Mouse (Mus musculus) frontal cortex, postnatal 10 days (tissue): Measurements from ENCODE around the gene Zfhx3.
A peak's percentile ranks its signal among the peaks of the same experiment; 100 is the strongest.

Experiments
- DNase-seq, 2 experiments: peaks; one replicate each; pipeline ENCODE4 v3.0.0; 2022; ENCODE audit warnings: low spot score in 2 of 2, mixed read lengths in 1 of 2

Zfhx3 gene

DNA sequence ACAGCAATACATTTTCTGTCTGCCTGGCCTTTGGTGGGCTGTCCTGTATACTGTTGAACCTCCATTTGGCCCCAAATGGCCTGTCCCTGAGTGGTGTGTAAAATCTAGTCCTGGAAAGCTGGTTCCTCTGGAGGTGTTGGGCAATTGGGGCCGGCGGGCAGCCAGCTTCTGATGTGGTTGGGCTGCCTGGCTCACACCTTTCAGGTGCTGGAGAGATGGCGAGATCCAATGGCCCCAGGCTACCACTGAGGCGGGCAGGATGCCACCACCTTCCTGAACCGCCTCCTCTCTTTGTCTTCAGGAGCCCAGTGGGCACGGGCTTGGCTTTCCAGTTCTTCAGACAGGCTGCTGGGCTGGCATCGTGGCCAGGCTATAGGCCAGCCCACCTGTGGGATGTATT is 803.1 kb downstream of the Zfhx3 start:
- DNase-seq, result no peak

DNA sequence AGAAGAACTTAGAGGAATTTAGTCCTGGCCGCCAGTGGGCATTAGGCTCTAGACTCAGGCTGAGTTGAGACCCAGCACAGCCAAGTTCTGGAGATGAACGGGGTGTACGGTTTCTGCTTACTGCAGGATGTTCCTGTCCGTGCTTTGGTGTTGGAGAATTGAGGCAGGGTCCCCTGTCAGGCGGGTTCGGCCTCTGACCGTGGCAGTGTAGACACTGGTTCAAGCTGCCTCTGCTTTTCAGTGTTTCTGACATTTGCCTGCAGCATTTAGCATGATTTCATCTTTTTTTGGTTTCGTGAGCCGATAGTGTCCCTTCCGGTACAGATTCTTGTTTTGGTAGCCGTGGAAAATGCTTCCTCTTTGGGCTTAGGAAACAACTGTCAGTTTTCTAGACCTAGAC is 805.7 kb downstream of the Zfhx3 start:
- no peak for DNase-seq

DNA sequence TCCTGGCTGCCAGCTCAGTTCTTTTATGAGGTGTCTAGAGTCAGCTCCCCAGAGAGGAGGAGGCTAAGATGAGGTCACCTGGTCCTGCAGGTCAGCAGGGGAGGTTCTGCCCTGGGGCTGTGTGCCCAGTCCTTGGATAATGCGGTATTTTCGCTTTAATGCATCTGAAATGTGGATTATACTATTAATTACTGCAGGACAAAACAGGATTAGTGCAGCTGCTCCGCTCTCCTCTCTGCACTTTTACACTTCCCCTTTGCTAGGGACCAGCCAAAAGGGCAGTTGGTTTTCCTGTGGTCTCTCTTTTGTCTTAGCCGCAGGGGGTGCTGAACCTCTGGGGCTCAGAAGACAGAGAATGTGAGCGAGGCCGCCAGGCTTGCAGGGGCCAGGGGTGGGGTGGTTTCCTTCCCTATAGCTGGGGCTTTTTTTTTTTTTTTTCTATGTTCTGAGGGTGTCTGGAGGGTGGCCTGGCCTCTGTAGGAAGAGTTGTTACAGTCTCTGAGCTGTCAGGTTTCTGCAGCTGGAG is 806.5 kb downstream of the Zfhx3 start:
- DNase-seq, result peak in 1 of 2 experiments; percentile 54

DNA sequence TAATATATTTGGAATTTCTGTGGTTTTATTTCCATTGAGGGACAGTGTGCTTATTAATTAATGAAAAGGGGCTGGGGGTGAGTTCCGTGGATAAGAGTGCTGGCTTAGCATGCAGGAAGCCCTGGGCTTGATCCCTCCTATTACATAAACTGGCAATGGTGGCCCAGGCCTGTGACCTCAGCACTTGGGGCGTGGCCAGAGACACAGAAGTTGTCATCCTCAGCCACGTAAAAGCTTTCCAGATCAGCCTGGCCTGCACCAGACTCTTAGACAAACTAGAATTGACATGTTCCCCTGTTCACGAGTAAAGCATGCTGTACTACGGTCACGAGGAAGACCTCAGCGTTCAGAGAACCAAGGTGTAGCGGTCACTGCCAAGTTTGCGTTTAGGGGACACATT is 808.4 kb downstream of the Zfhx3 start:
- no peak for DNase-seq

DNA sequence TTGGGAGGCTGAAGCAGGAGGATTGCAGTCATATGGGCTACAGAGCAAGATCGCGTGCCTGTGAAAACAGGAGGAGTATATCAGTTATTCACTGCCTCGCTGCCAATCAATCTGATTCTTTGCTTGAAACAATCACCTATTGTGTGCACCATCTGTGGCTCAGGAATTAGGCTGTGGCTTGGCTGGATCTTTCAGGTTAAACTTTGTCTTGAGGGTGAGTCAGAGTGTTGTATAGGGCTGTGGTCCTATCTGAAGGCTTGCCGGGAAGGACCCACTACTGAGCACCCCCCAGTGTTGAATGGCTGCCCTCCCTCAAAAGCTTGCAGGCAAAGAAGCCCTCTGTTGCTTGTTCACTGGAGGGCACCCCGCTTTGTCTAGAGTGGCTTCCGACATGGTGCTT is 812.1 kb downstream of the Zfhx3 start:
- no peak for DNase-seq

DNA sequence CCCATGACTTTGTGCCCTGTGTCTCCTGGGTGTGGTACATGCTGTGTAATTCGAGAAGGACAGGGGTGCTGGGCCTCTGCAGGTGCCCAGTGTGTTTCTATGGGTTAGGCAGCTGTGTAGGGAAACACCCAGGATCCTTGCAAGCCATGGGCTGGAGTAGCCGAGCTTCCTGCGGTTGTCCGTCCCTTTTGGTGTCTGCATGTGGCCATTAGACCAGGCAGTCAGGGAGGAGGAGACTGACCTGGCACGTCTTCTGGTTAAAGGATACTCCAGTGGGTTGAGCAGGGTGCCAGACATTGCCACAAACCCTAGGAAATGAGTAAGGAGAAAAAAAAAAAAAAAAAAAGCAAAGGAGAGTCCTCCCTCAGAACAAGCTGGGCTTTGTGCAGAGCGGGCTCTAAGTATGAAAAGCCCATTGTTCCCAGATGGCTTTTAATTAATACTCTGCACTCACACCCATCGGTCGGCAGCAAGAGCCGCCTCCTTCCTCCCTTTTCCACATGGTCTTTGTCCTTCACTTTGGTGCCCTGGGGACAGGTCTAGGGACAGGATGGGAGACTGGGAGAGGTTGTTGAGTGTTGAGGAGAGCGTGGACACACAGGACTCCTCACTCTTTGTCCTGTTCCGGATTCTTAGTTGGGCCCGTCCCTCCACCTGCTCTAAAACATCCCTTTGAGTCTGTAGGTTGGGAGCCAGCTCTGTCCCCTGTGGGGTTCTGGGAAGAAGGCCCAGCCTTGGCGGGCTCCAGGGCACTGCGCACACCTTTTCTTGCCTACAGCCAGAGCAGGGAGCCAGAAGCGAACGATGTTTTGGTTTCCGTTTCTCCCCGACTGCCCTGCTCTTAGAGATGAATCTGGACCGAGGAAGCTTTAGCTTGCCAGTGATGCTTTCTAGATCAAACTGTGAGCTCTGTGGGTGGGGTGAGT is 813.2 kb downstream of the Zfhx3 start:
- no peak for DNase-seq

DNA sequence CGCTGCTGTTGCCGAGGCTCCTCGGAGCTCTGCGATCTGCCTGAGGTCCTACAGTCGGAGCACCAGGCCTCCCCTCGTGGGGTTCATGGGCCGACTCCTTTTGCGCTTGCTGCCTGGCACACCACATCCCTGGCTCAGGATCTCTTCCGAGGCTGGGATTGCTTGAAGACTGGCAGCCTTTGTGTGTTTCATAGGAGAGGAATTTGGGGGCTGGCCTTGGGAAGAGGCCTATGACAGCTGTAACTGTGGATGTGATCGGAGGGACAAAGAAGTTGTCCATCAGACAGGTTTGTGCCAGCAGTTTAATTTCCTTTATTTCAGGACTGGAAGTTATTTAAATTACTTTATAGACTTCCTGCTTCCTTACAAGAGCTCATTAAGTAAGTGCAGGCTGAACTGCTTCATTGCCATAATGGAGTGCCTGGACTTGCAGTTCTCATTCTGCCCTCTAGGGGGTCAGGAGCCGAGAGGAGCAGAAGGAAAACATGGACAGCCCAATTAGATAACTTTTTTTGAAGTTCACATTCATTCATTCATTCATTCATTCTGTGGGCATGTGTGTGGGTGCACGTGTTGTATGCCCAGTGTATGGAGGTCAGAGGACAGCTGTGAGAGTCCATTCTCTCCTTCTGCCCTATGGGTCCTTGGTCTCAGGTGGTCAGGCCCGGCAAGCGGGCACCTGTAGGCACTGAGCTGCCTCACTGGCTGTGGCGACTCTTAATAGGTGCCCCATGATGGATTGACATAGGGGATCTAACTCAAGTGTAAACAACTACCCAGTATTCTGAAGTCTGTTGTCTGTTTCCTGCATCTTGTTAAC is 817.3 kb downstream of the Zfhx3 start:
- DNase-seq, result peak in 1 of 2 experiments; percentile 45

DNA sequence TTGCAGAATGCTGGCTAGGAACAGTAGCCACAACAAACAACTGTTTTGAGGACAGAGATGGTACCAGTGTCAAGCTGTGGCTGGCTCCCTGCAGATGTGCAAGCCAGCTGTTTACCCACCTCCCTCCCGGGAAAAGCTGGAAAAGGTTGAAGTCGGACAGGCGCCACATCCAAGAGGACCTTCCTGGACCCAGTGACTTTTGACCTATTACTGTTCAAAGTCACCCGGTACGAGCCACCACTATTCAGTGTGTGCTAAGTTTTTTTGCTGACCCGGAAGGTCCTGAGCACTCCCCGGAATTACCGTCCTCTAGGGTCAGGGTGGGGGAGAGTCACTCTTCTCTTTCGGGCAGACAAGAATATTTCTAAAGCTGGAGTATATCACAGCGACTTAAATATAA is 818.3 kb downstream of the Zfhx3 start:
- no peak for DNase-seq

DNA sequence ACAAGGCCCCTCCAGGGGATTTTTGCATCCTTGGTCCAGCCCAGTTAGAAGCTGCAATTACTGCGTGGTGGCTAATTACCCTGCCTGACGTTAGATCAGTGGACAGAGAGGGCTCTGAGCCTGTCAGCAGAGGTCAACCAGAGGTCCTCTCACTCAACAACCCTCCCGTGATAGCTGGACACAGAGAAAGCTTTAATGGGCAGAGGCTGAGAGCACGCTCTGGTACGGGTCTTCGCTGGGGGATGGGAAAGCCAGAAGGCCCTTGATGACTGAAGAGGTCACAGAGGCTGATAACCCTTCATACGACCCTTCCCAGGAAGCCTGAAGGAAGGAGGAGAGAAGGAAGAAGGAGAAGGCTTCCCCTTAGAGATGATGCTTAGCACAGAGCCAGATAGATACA is 820.1 kb downstream of the Zfhx3 start:
- DNase-seq, result no peak

DNA sequence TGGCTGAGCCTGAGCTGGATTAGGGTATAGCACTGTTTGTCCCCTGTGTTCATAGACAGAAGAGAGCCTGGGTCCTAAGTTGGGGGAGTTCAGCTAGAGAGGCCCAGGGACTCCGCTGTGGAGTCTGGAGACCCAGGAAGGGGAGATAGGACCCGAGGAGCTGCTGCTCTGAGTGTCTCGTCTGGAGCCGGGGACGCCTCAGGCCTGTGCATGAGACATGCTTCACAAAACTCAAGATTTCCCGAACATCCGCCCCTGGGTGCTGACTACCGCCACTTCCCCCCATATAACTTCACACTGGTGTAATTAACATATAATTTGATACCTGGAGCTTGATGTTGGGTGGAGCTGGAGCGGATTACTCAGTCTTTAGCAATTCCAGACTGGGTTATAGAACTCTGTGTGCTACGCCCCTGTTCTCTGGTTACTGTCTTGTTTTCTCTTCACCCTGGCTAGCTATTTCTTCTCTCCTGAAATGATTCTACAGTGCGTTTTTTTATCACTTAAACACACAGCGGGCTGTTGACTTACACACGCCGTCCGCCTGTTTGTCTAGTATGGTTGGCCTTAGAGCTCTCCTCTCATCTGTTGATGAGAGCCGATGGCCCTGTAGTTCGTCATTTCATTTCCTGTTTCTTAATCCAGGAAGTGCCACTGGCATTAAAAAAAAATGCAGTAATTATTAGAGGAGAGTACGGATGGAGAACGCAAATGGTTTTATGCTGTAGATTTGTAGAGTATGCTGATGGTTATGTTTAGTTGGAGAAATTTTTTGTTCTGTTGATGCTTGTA is 822.2 kb downstream of the Zfhx3 start:
- no peak for DNase-seq

DNA sequence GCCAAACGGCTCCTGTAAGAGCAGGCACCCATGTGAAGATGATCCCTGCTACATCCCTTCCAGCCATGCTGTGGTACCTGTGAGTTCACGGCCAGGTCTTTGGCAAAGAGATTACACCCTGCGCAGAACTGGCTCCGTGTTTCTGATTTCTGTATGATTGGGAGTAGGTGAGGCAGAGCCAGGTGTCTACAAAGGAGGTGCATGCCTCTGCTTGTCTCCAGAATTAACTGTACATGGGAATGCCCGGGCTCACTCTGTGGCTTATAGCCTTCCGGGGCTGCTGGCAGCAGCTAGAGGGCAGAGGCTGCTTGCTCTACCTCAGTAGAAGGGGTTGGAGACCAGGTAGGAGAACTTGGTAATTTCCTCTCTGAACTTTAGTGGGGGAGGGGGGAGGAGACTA is 823.7 kb downstream of the Zfhx3 start:
- DNase-seq, result no peak

DNA sequence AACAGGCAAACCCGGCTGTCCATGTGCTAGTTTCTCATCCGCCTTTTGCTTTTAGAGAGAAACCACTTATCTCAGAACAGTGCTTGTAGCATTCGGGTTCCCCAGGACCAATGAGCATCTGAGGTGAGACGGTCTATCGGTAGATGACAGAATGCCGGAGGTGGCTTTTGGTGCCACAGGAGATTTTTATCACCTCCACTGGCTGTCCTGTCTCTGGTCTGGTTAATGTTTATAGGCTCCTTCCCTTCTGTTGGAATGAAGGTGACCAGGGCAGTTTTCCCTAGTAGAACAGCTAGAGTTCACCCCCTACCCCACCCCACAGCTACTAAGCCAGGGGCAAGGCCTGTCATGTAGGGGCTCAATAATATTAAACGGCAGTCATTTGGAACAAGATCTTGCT is 825.6 kb downstream of the Zfhx3 start:
- DNase-seq, result no peak

DNA sequence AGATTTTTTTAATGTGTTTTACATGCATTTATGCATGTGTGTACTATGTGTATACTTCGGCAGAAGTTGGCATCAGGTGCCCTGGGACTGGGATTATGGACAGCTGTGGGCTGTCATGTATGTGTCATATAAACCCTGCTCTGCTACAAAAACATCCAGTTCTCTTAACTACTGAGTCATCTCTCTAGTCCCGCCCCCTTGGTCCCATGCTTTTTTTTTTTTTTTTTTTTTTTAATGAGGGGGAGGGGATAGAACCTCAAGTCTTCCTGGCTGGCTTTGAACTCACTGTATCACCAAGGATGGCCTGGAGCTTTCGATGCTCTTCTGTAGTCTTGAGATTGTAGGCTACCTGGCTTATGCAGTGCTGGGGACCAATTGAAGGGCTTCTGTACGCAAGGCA is 827.9 kb downstream of the Zfhx3 start:
- DNase-seq, result no peak

DNA sequence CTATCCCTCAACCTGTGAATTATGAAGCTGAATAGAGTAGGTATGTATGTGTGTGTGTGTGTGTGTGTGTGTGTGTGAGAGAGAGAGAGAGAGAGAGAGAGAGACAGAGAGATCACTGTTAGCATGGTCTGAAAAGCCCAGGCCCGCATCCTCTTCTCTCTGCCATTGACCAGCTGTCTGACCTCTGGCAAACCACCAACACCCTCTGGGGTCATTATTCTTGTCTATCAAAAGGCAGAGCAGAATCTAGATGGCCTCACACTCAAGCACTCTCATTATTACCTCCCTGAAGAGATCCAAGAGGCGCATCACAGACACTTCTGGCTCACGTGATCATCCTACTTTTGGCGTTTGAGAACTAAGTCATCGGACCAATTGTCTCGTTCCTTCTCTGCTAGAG is 831.0 kb downstream of the Zfhx3 start:
- no peak for DNase-seq

DNA sequence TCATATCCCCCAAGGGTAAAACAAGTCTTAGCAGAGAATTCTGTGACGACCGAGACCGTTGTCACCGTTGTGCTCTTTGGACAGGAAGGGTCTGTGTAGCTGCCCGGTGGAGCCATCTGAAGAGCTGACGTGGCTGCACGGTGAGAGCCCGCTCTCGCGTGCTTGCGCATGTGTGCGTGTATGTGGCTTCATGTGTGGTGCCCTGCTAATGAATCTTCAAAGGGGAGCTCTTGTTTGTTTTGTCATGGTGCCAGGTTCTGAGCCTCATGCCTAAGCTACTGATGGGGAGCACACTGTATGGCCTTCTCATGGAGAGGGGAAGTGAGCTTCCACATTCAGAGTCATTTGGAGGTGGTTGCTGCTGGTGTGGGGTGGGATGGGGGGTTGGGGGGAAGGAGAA is 835.6 kb downstream of the Zfhx3 start:
- DNase-seq, result no peak

DNA sequence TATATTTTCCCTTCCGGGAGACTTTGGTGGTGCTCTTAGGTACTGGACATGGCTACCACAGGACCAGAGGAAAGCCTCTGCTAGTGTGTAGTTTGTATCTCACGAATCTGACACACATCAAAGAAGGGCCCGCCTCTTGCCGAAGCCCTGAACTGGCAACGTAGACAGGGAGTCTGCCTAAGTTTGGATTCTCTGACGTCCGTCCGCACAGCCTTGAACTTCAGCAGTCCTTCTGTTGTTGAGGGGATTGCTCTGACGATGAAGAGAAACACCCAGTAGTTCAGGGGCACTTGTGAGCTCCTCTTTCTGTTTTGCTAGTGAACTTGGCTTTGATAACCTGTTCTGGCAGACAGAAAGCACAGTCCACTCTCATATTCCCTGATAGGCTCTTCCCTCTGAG is 836.1 kb downstream of the Zfhx3 start:
- DNase-seq, result no peak

DNA sequence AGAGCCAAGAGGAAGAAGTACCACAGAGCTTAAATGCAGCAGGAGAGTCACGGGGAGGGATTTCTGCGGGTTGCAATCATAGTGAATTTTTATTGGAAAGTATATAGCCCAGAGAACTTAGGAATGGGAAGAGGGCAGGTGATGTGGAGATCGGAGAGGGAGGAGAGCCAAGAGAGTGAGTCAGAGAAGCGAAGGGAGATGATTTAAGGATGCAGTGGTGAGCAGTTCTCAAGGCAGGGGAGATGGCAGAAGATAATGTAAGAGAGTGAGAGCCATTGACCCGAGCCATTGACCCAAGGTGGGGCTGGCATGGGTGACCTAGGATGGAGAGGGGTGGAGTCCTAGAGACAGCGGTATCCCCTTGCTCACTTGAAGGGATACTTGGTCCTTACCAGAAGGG is 838.3 kb downstream of the Zfhx3 start:
- DNase-seq, result no peak

DNA sequence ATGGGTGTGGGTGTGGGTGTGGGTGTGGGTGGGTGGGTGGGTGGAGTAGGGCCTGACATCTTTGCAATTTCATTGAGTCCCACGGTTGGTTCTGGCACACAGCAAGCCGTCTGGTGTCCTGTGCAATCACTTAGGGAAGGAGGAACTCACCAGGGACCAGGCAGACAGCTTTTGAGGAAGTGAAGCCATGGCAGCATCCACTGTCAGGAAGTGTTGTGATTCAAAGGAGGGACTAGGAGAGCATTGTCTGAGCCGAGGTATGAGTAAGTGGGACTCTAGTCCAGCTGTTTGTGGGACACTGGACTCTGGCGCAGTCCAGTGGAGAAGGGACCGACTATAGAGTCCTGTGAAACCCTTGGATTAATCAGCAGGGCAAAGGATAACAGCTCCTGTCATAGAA is 838.7 kb downstream of the Zfhx3 start:
- DNase-seq, result no peak

DNA sequence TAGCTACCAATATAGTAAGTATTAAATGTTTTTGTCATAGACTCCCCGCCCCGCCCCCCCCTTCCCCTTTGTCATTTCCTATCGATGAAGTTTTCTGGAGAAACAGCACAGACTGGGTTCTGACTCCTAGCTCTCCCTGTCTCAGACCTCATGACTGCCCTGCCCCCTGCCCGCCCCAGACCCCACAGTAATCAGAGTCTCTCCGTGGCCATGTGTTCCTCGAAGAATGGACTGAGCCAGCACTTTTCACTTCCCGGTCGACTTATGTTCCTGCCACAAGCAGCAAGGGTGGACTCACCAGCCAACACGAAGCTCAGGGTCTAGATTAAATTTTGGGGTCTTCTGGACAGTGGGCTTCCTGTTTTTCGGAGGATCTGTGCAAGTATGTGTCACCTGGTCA is 840.7 kb downstream of the Zfhx3 start:
- no peak for DNase-seq

DNA sequence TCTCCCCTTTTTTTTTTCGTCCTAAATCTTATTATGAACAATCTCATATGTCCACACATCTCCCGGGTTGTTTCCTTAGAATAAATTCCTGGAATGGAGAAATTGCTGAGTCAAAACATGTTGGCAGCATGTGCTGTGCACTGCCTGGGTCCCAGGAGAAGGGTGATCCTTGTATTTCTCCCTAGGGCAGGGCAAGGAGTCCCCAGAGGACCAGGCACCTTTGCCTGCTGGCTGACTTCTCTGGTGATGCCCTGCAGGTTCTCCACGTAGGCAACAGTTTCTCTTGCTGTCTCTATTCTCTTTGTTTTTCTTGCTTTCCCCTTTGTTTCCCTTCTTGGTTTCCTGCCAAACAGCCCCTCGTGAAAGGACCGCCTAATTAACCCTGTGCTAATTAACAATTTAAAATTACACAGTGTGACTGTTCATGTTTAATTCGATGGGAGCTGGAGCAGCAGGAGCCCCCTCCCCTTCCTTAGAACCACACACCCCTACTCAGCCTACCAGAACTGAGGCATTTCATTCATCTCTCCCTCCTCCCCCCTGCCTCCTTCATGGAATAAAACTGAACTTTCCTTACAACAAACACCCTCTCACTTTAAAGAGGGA is 845.8 kb downstream of the Zfhx3 start:
- DNase-seq, result no peak

DNA sequence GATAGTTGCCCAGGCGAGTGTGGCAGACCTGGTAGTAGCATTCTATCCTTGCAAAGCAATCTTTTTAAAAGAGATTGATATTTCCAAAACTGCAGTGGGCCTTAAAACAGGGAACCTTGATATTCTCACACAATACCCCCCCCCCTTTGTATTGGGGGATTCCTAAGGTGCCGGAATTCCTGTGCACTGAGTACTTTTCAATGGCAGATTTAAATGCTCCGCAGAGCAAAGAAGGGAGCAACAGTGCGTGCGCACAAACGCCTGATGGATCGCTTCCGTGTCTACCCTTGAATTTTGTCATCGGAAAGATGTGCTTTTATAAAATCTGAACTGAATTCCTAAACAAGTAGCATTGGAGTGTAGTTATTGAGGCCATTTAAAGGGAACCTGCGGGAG is 846.3 kb downstream of the Zfhx3 start:
- no peak for DNase-seq
